ENCODE assay signal across 22 mouse cellular contexts in genomic region chr15:8767624-8768571, GRCm38 (mm10). TPM values are rescaled to one million over a fixed set of nuclear protein-coding genes. Genes with fewer than 3 reads are reported as not detected.
DNase-seq lines count a peak whose midpoint lies in the region; ATAC-seq lines count a peak whose summit lies in the region.
"Had no signal": no experiment of that assay in that cellular context is flagged by ENCODE, and none has a peak within 500 bp of the region (broad histone marks: within the 10 kb centered on the region; RNA-seq: fewer than 3 reads in every experiment).

No protein-coding gene starts in this region.

- peak; percentile 85 for DNase-seq in MEL-GATA-1-ER (ENCODE audit: extremely low read depth, low read depth)
- DNase-seq in liver, embryonic 11.5 days (ENCODE audit: low spot score), result no peak
- no peak for DNase-seq in spleen, postnatal 14 days (ENCODE audit: low spot score in 2 of 2)
- DNase-seq in spleen, postnatal 36 days (ENCODE audit: low spot score in 2 of 2), result no peak
- DNase-seq in thymus, postnatal 4 days, result no peak
- DNase-seq: adrenal gland, adult 2 months; adrenal gland, postnatal 25 days; cerebellum, adult 11 months; cerebellum, adult 8-10 months; cerebellum, postnatal 14 days; embryo, embryonic 11 days; gastrocnemius, postnatal 36 days; heart, adult 11 months; heart, postnatal 36 days had no signal

- H3K4me3 ChIP-seq in liver, embryonic 11.5 days (ENCODE audit: low read depth, low read length), result no peak overlapping the region
- H3K4me3 ChIP-seq in liver, embryonic 15.5 days (replicated peaks), result no peak overlapping the region
- H3K4me3 ChIP-seq: embryonic facial prominence, embryonic 15.5 days; erythroblast, embryonic 14.5 days; forebrain, embryonic 10.5 days; heart, embryonic 13.5 days; hindbrain, embryonic 12.5 days had no signal

- peak overlapping the region; percentile 76 for H3K27ac ChIP-seq in liver, embryonic 11.5 days (ENCODE audit: low read depth, low read length)
- peak overlapping the region; percentile 67 for H3K27ac ChIP-seq in liver, embryonic 15.5 days (replicated peaks)
- H3K27ac ChIP-seq: embryonic facial prominence, embryonic 15.5 days; forebrain, embryonic 10.5 days; heart, embryonic 13.5 days; hindbrain, embryonic 12.5 days had no signal

- WGBS in liver, embryonic 11.5 days, result 65% methylated on average over 16 of the region's 16 CpGs
- WGBS in liver, embryonic 15.5 days (ENCODE audit: insufficient replicate concordance), result 50% methylated on average over 16 of the region's 16 CpGs

- H3K4me1 ChIP-seq in liver, embryonic 11.5 days (replicated peaks; ENCODE audit: control insufficient read depth, insufficient read depth, low read length), result peaks cover 10% of the 10 kb centered on the region
- H3K4me1 ChIP-seq in liver, embryonic 15.5 days (replicated peaks), result peaks cover 48% of the 10 kb centered on the region
- H3K4me1 ChIP-seq: embryonic facial prominence, embryonic 15.5 days; forebrain, embryonic 10.5 days; hindbrain, embryonic 12.5 days had no signal

- no peaks in the 10 kb centered on the region for H3K9me3 ChIP-seq in liver, embryonic 11.5 days (ENCODE audit: control insufficient read depth, low read length)
- no peaks in the 10 kb centered on the region for H3K9me3 ChIP-seq in liver, embryonic 15.5 days (replicated peaks)
- H3K9me3 ChIP-seq: embryonic facial prominence, embryonic 15.5 days; forebrain, embryonic 10.5 days; heart, embryonic 13.5 days; hindbrain, embryonic 12.5 days had no signal

- H3K4me2 ChIP-seq in liver, embryonic 11.5 days, result peak overlapping the region; percentile 6; the same call in 1 of the 2 replicates
- peak overlapping the region; percentile 21; the same call in 1 of the 2 replicates for H3K4me2 ChIP-seq in liver, embryonic 15.5 days
- H3K4me2 ChIP-seq: embryonic facial prominence, embryonic 15.5 days; heart, embryonic 13.5 days; hindbrain, embryonic 12.5 days had no signal

- H3K9ac ChIP-seq in liver, embryonic 11.5 days (ENCODE audit: low read depth, low read length), result no peak overlapping the region
- no peak overlapping the region for H3K9ac ChIP-seq in liver, embryonic 15.5 days
- H3K9ac ChIP-seq: embryonic facial prominence, embryonic 15.5 days; heart, embryonic 13.5 days; hindbrain, embryonic 12.5 days had no signal

- peak; percentile 91 for ATAC-seq in liver, embryonic 11.5 days (replicated peaks; ENCODE audit: low FRiP score)
- ATAC-seq in liver, embryonic 15.5 days (ENCODE audit: insufficient read depth), result peak; percentile 86
- peak; percentile 94 for ATAC-seq in megakaryocyte-erythroid progenitor cell, adult 5-6 weeks (replicated peaks; ENCODE audit: low FRiP score, low TSS enrichment, poor library complexity, severe bottlenecking)
- ATAC-seq: forebrain, embryonic 14.5 days had no signal

- no peaks in the 10 kb centered on the region for H3K27me3 ChIP-seq in liver, embryonic 11.5 days (replicated peaks; ENCODE audit: control insufficient read depth, insufficient read depth, low read length)
- H3K27me3 ChIP-seq in liver, embryonic 15.5 days, result no peaks in the 10 kb centered on the region
- H3K27me3 ChIP-seq: embryonic facial prominence, embryonic 15.5 days; heart, embryonic 13.5 days; hindbrain, embryonic 12.5 days had no signal

- no peaks in the 10 kb centered on the region for H3K36me3 ChIP-seq in liver, embryonic 11.5 days (ENCODE audit: control insufficient read depth, insufficient read depth, low read length)
- no peaks in the 10 kb centered on the region for H3K36me3 ChIP-seq in liver, embryonic 15.5 days (replicated peaks)
- H3K36me3 ChIP-seq: embryonic facial prominence, embryonic 15.5 days; forebrain, embryonic 10.5 days; heart, embryonic 13.5 days; hindbrain, embryonic 12.5 days had no signal

RNA-seq across cellular contexts. Expression of gene Slc1a3, which starts 57.3 kb away (rescaled TPM):
- polyA plus RNA-seq in liver, embryonic 11.5 days (2014; fragmentation: Nextera tagmentation; extraction: Ambion mirVana), result 7.3 and 9.0 TPM in 2 replicates
- 0.58 and 0.60 TPM in 2 replicates for polyA plus RNA-seq in liver, embryonic 15.5 days (2015; fragmentation: Nextera tagmentation; extraction: Ambion mirVana)
- 0.22 TPM in 1 of 2 replicates, not detected in the other for total RNA-seq in megakaryocyte-erythroid progenitor cell, adult 5-6 weeks (2014; fragmentation: Nextera tagmentation)
- 3.1 TPM in 1 of 2 replicates, not detected in the other for total RNA-seq in megakaryocyte-erythroid progenitor cell, adult 5-6 weeks (2017)
- polyA plus RNA-seq: erythroblast, embryonic 14.5 days had no signal
